Mouse (Mus musculus) heart, adult 2 months (tissue): Measurements from ENCODE around the gene Otop1. TPM values are rescaled to one million over a fixed set of nuclear protein-coding genes. Genes with fewer than 3 reads are reported as not detected.

Experiments used
- DNase-seq, 2 experiments: peaks; one replicate each; pipeline ENCODE4 v3.0.0; 2021
- H3K27ac ChIP-seq: fragments of 200-600 bp; 2 replicates; pipeline ENCODE4 v1.8.1; 2022
- H3K27me3 ChIP-seq: fragments of 200-500 bp; 2 replicates; pipeline ENCODE4 v1.6.1; 2012; ENCODE audit warnings: mild to moderate bottlenecking, low read length, inconsistent platforms, mixed read lengths; ENCODE audit not compliant: control insufficient read depth, insufficient read depth
- H3K36me3 ChIP-seq: fragments of 200-500 bp; 2 replicates; pipeline ENCODE4 v1.6.1; 2012; ENCODE audit warnings: low read length, inconsistent platforms; ENCODE audit not compliant: control insufficient read depth, insufficient read depth
- H3K4me1 ChIP-seq: fragments of 200-500 bp; 2 replicates; pipeline ENCODE4 v1.6.1; 2011; ENCODE audit warnings: low read length; ENCODE audit not compliant: control insufficient read depth, insufficient read depth
- H3K4me3 ChIP-seq: fragments of 200-600 bp; 2 replicates; pipeline ENCODE4 v1.8.1; 2022
- H3K79me2 ChIP-seq: fragments of 200-500 bp; replicated peaks from 2 replicates; pipeline ENCODE4 v1.6.1; 2012; ENCODE audit warnings: mild to moderate bottlenecking, inconsistent platforms, low read length, moderate library complexity, mixed read lengths; ENCODE audit not compliant: control insufficient read depth, insufficient read depth
- H3K9ac ChIP-seq: fragments of 200-500 bp; 2 replicates; pipeline ENCODE4 v1.6.1; 2012; ENCODE audit warnings: low read depth, mild to moderate bottlenecking, control low read depth, inconsistent platforms, low read length, mixed read lengths
- CTCF ChIP-seq: fragments of 200-600 bp; IDR thresholded peaks from 2 replicates; pipeline ENCODE4 v1.8.1; 2022; ENCODE audit warnings: antibody characterized with exemption, mild to moderate bottlenecking, moderate library complexity
- EP300 ChIP-seq: fragments of 200-500 bp; IDR thresholded peaks from 2 replicates; pipeline ENCODE4 v1.6.1; 2011; ENCODE audit warnings: low read depth, low read length, control low read depth; ENCODE audit not compliant: insufficient read depth
- POLR2A ChIP-seq: fragments of 200-500 bp; IDR thresholded peaks from 2 replicates; pipeline ENCODE4 v1.6.1; 2011; ENCODE audit warnings: mild to moderate bottlenecking, low read depth, low read length, control low read depth; ENCODE audit not compliant: insufficient read depth
- WGBS: fragments of 180-500 bp; shearing (Covaris S2); methylation state at CpG from one replicate; pipeline ENCODE4 v1.1.7; 2018; 5-methylcytosine and 5-hydroxymethylcytosine counted together
- intact Hi-C: fragments of 180-260 bp; cut with DNase I; formaldehyde crosslinking; loops from one replicate; pipeline ENCODE4 v1.15.1; 2025
- long read RNA-seq: library from polyadenylated mRNA; stranded (forward); transcript quantifications from one replicate; pipeline ENCODE4 v2.0.0, GENCODE M21; 2021
- polyA plus RNA-seq: library from polyadenylated mRNA; depleted of rRNA; stranded (reverse); fragments of >200 nt; gene quantifications from 2 replicates; pipeline ENCODE4 v1.2.3, GENCODE M21; 2012; rRNA removed
- total RNA-seq, 2 experiments: library from RNA; stranded (reverse); gene quantifications; 2 replicates each; pipeline ENCODE4 v1.2.3; 2021

The Otop1 gene
- total RNA-seq (under 1 TPM; 0.57 to 0.82 TPM), polyA plus RNA-seq (2.9 and 4.3 TPM in 2 replicates)
- long read RNA-seq = 0 reads

- Histone ChIP-seq H3K27ac (no peak within 1 kb of the TSS), H3K4me1 (no peaks in the 10 kb centered on the region), H3K9ac (no peak within 1 kb of the TSS), H3K27me3 (peaks cover 17% of the 10 kb centered on the region), H3K79me2 (no peaks in the 10 kb centered on the region), H3K36me3 (no peaks in the 10 kb centered on the region), H3K4me3 (no peak within 1 kb of the TSS)
- DNase-seq = no peak
- intact Hi-C loops = no loop called here
- no peak for TF ChIP-seq CTCF
- TF ChIP-seq POLR2A = no peak
- TF ChIP-seq EP300 = no peak
- WGBS = 9% methylated on average over 4 of the region's 4 CpGs
These were observed at the start of gene Otop1 for GRCm38 (mm10) chr5:38275771-38276170. Otop1 (plus strand) TSS chr5:38275972.

- no peaks in the 10 kb centered on the region for H3K27me3 ChIP-seq
- H3K79me2 ChIP-seq = no peaks in the 10 kb centered on the region
- TF ChIP-seq CTCF (peak; percentile 74), POLR2A (no peak), EP300 (no peak)
- no peaks in the 10 kb centered on the region for H3K4me1 ChIP-seq
- H3K4me3 ChIP-seq = no peak overlapping the region
- no peak overlapping the region for H3K9ac ChIP-seq
- intact Hi-C loops = no loop called here
- WGBS = 74% methylated on average over 4 of the region's 4 CpGs
- DNase-seq = peak in 1 of 2 experiments; percentile 46
- H3K36me3 ChIP-seq = no peaks in the 10 kb centered on the region
- H3K27ac ChIP-seq = no peak overlapping the region
These were observed 40.4 kb upstream of the Otop1 start for GRCm38 (mm10) chr5:38235422-38235821.

GRCm38 (mm10) chr5:38236627-38237026 is 39.1 kb upstream of the Otop1 start:
- no peaks in the 10 kb centered on the region for H3K27me3 ChIP-seq
- no peak overlapping the region for H3K9ac ChIP-seq
- H3K4me3 ChIP-seq = no peak overlapping the region
- H3K36me3 ChIP-seq = no peaks in the 10 kb centered on the region
- no peak overlapping the region for H3K27ac ChIP-seq
- peak; percentile 32 for TF ChIP-seq CTCF
- no peak for TF ChIP-seq EP300
- no peaks in the 10 kb centered on the region for H3K4me1 ChIP-seq
- no peaks in the 10 kb centered on the region for H3K79me2 ChIP-seq
- intact Hi-C loops = no loop called here
- 92% methylated on average over 2 of the region's 2 CpGs for WGBS
- no peak for DNase-seq

- no peak overlapping the region for H3K9ac ChIP-seq
- no peaks in the 10 kb centered on the region for H3K79me2 ChIP-seq
- 79% methylated on average over 5 of the region's 5 CpGs for WGBS
- TF ChIP-seq EP300 (no peak), CTCF (no peak), POLR2A (no peak)
- H3K4me1 ChIP-seq = no peaks in the 10 kb centered on the region
- intact Hi-C loops = no loop called here
- no peak for DNase-seq
- no peak overlapping the region for H3K4me3 ChIP-seq
- H3K36me3 ChIP-seq = no peaks in the 10 kb centered on the region
- no peaks in the 10 kb centered on the region for H3K27me3 ChIP-seq
- no peak overlapping the region for H3K27ac ChIP-seq
These were observed 34.9 kb upstream of the Otop1 start for GRCm38 (mm10) chr5:38240727-38241472.

GRCm38 (mm10) chr5:38241473-38241834 is 34.3 kb upstream of the Otop1 start:
- no peaks in the 10 kb centered on the region for H3K4me1 ChIP-seq
- H3K4me3 ChIP-seq = no peak overlapping the region
- TF ChIP-seq EP300 = no peak
- TF ChIP-seq POLR2A = no peak
- TF ChIP-seq CTCF = no peak
- H3K79me2 ChIP-seq = no peaks in the 10 kb centered on the region
- no peaks in the 10 kb centered on the region for H3K27me3 ChIP-seq
- WGBS = 88% methylated on average over 3 of the region's 3 CpGs
- H3K9ac ChIP-seq = no peak overlapping the region
- no peaks in the 10 kb centered on the region for H3K36me3 ChIP-seq
- intact Hi-C loops = no loop called here
- no peak overlapping the region for H3K27ac ChIP-seq
- DNase-seq = no peak

- WGBS = 77% methylated on average over 6 of the region's 6 CpGs
- H3K9ac ChIP-seq = no peak overlapping the region
- no peaks in the 10 kb centered on the region for H3K4me1 ChIP-seq
- H3K4me3 ChIP-seq = no peak overlapping the region
- no peak for DNase-seq
- TF ChIP-seq EP300 (no peak), CTCF (no peak), POLR2A (no peak)
- H3K36me3 ChIP-seq = no peaks in the 10 kb centered on the region
- H3K27me3 ChIP-seq = no peaks in the 10 kb centered on the region
- no peak overlapping the region for H3K27ac ChIP-seq
- no peaks in the 10 kb centered on the region for H3K79me2 ChIP-seq
- intact Hi-C loops = no loop called here
These were observed 33.8 kb upstream of the Otop1 start for GRCm38 (mm10) chr5:38241966-38242365.
